Comparison of ENCODE assay signal across 11 mouse cellular contexts in genomic region chr8:22013034-22013707, GRCm38 (mm10). TPM values are rescaled to one million over a fixed set of nuclear protein-coding genes. Genes with fewer than 3 reads are reported as not detected.
A peak's percentile ranks its signal among the peaks of the same experiment; 100 is the strongest.
DNase-seq lines count a peak whose midpoint lies in the region; ATAC-seq lines count a peak whose summit lies in the region.
"Had no signal": no experiment of that assay in that cellular context is flagged by ENCODE, and none has a peak within 500 bp of the region (broad histone marks: within the 10 kb centered on the region; RNA-seq: fewer than 3 reads in every experiment).

No protein-coding gene starts in this region.

- no peak for DNase-seq in heart, adult 11 months
- peak; percentile 3 to 26 for DNase-seq in B cell, adult 2 months
- DNase-seq in adrenal gland, postnatal 4 days (ENCODE audit: low spot score in 2 of 2): no peak
- DNase-seq in layer of hippocampus, postnatal 25 days (ENCODE audit: extremely low spot score in 1 of 2, low spot score in 1 of 2): no peak
- DNase-seq in lung, postnatal 4 days: no peak

- no peaks in the 10 kb centered on the region for H3K9me3 ChIP-seq in heart, embryonic 12.5 days (replicated peaks)
- H3K9me3 ChIP-seq in embryonic facial prominence, embryonic 12.5 days: no peaks in the 10 kb centered on the region
- H3K9me3 ChIP-seq: limb, embryonic 15.5 days had no signal

- H3K4me3 ChIP-seq in heart, embryonic 12.5 days: peak overlapping the region; percentile 10; the same call in 1 of the 2 replicates
- H3K4me3 ChIP-seq in embryonic facial prominence, embryonic 12.5 days: 0 out of 2 replicates have a peak overlapping the region, but pooled peaks have one; percentile 3
- H3K4me3 ChIP-seq: limb, embryonic 15.5 days had no signal

- ATAC-seq in heart, embryonic 12.5 days (ENCODE audit: insufficient number of reproducible peaks, low FRiP score): no peak
- peak; percentile 44; the same call in 1 of the 2 replicates for ATAC-seq in embryonic facial prominence, embryonic 12.5 days (ENCODE audit: insufficient number of reproducible peaks, insufficient read depth, low FRiP score, low TSS enrichment)
- peak; percentile 35; the same call in 1 of the 2 replicates for ATAC-seq in megakaryocyte, adult 5-6 weeks (ENCODE audit: poor library complexity, severe bottlenecking)

- H3K36me3 ChIP-seq in heart, embryonic 12.5 days: peaks cover 9% of the 10 kb centered on the region; the same call in 1 of the 2 replicates
- no peaks in the 10 kb centered on the region for H3K36me3 ChIP-seq in embryonic facial prominence, embryonic 12.5 days
- H3K36me3 ChIP-seq: limb, embryonic 15.5 days had no signal

- no peaks in the 10 kb centered on the region for H3K4me1 ChIP-seq in heart, embryonic 12.5 days (replicated peaks)
- no peaks in the 10 kb centered on the region for H3K4me1 ChIP-seq in embryonic facial prominence, embryonic 12.5 days
- H3K4me1 ChIP-seq: limb, embryonic 15.5 days had no signal

- no peak overlapping the region for H3K4me2 ChIP-seq in heart, embryonic 12.5 days
- H3K4me2 ChIP-seq in embryonic facial prominence, embryonic 12.5 days (replicated peaks): no peak overlapping the region
- H3K4me2 ChIP-seq: limb, embryonic 15.5 days had no signal

- H3K27me3 ChIP-seq in heart, embryonic 12.5 days (replicated peaks): no peaks in the 10 kb centered on the region
- H3K27me3 ChIP-seq in embryonic facial prominence, embryonic 12.5 days: no peaks in the 10 kb centered on the region
- H3K27me3 ChIP-seq: limb, embryonic 15.5 days had no signal

- H3K27ac ChIP-seq in heart, embryonic 12.5 days (ENCODE audit: poor library complexity, severe bottlenecking): no peak overlapping the region
- H3K27ac ChIP-seq in embryonic facial prominence, embryonic 12.5 days: no peak overlapping the region
- H3K27ac ChIP-seq: limb, embryonic 15.5 days had no signal

- no peak overlapping the region for H3K9ac ChIP-seq in heart, embryonic 12.5 days
- no peak overlapping the region for H3K9ac ChIP-seq in embryonic facial prominence, embryonic 12.5 days
- H3K9ac ChIP-seq: limb, embryonic 15.5 days had no signal

- WGBS in heart, embryonic 12.5 days: 72% methylated on average over 24 of the region's 24 CpGs
- 58% methylated on average over 24 of the region's 24 CpGs for WGBS in embryonic facial prominence, embryonic 12.5 days

RNA-seq across cellular contexts. Expression of gene Ccdc70, which starts 43.6 kb away (rescaled TPM):
- polyA plus RNA-seq in heart, embryonic 12.5 days (2016; fragmentation: Nextera tagmentation; extraction: Ambion mirVana): not detected in 2 replicates
- polyA plus RNA-seq in embryonic facial prominence, embryonic 12.5 days (2016; fragmentation: Nextera tagmentation; extraction: Ambion mirVana): not detected in 2 replicates
- not detected in 2 replicates for total RNA-seq in megakaryocyte, adult 5-6 weeks (2015)
- total RNA-seq in megakaryocyte, adult 5-6 weeks (2017): not detected in 2 replicates
- not detected for total RNA-seq in adrenal gland, postnatal 4 days (2021)
- not detected for total RNA-seq in layer of hippocampus, postnatal 25 days (2021)
- total RNA-seq: adrenal gland, postnatal 36 days had no signal
- polyA plus RNA-seq: C2C12; limb, embryonic 15.5 days had no signal

RNA-seq across cellular contexts. Expression of gene Atp7b, which starts 46.9 kb away (rescaled TPM):
- polyA plus RNA-seq in heart, embryonic 12.5 days (2016; fragmentation: Nextera tagmentation; extraction: Ambion mirVana): 2.4 and 2.9 TPM in 2 replicates
- 1.1 and 1.2 TPM in 2 replicates for polyA plus RNA-seq in embryonic facial prominence, embryonic 12.5 days (2016; fragmentation: Nextera tagmentation; extraction: Ambion mirVana)
- total RNA-seq in megakaryocyte, adult 5-6 weeks (2015): 0.47 and 0.62 TPM in 2 replicates
- 0.29 and 0.69 TPM in 2 replicates for total RNA-seq in megakaryocyte, adult 5-6 weeks (2017)
- total RNA-seq in adrenal gland, postnatal 4 days (2021): 1 to 10 TPM; 2.7 to 4.5 TPM
- total RNA-seq in layer of hippocampus, postnatal 25 days (2021): 1 to 10 TPM; 2.3 to 2.5 TPM

RNA-seq across cellular contexts. Expression of gene Alg11, which starts 47.4 kb away (rescaled TPM):
- polyA plus RNA-seq in heart, embryonic 12.5 days (2016; fragmentation: Nextera tagmentation; extraction: Ambion mirVana): 27.9 and 29.1 TPM in 2 replicates
- polyA plus RNA-seq in embryonic facial prominence, embryonic 12.5 days (2016; fragmentation: Nextera tagmentation; extraction: Ambion mirVana): 44.4 and 46.5 TPM in 2 replicates
- 8.6 and 8.9 TPM in 2 replicates for total RNA-seq in megakaryocyte, adult 5-6 weeks (2015)
- total RNA-seq in megakaryocyte, adult 5-6 weeks (2017): 10.9 and 12.5 TPM in 2 replicates
- total RNA-seq in adrenal gland, postnatal 4 days (2021): 10 to 100 TPM; 37.6 to 42.0 TPM
- total RNA-seq in layer of hippocampus, postnatal 25 days (2021): 10 to 100 TPM; 34.2 to 39.1 TPM

RNA-seq across cellular contexts. Expression of gene Fam90a1a, which starts 54.7 kb away (rescaled TPM):
- not detected in 2 replicates for polyA plus RNA-seq in heart, embryonic 12.5 days (2016; fragmentation: Nextera tagmentation; extraction: Ambion mirVana)
- polyA plus RNA-seq in embryonic facial prominence, embryonic 12.5 days (2016; fragmentation: Nextera tagmentation; extraction: Ambion mirVana): not detected in 2 replicates
- total RNA-seq in megakaryocyte, adult 5-6 weeks (2015): not detected in 2 replicates
- not detected in 2 replicates for total RNA-seq in megakaryocyte, adult 5-6 weeks (2017)
- not detected for total RNA-seq in adrenal gland, postnatal 4 days (2021)
- not detected for total RNA-seq in layer of hippocampus, postnatal 25 days (2021)
- total RNA-seq: adrenal gland, postnatal 36 days had no signal
- polyA plus RNA-seq: C2C12; limb, embryonic 15.5 days had no signal

Comparison
In these comparisons a context has a peak if more than half of its experiments do, and no peak if none do; other contexts are left out.
1. DNase-seq: peak in B cell, adult 2 months (2 of 2); none in heart, adult 11 months (single experiment), adrenal gland, postnatal 4 days (0 of 2), layer of hippocampus, postnatal 25 days (0 of 2) and lung, postnatal 4 days (0 of 2).